Mouse (Mus musculus) lung, adult 2 months (tissue): ENCODE results near the gene Unc13b.

Source experiments
- CTCF ChIP-seq: fragments of 200-500 bp; IDR thresholded peaks from 2 replicates; pipeline ENCODE4 v1.5.1; 2011; ENCODE audit warnings: mild to moderate bottlenecking, low read length, control low read depth; ENCODE audit not compliant: insufficient read depth
- POLR2A ChIP-seq: fragments of 200-500 bp; IDR thresholded peaks from 2 replicates; pipeline ENCODE4 v1.6.1; 2011; ENCODE audit warnings: low read depth, mild to moderate bottlenecking, control low read depth, low read length, borderline replicate concordance; ENCODE audit errors: extremely low read depth

GRCm38 (mm10) chr4:43029121-43029520 lies 29.6 kb upstream of the Unc13b start:
- no peak for TF ChIP-seq POLR2A
- no peak for TF ChIP-seq CTCF
